Mouse (Mus musculus) CD4-positive, CD25-positive, alpha-beta regulatory T cell, adult 2 months (primary cell): ENCODE data around the gene Lrrc3c.
A peak's percentile ranks its signal among the peaks of the same experiment; 100 is the strongest.
"Not testable (repeated sequence)": the region's sequence is repeated elsewhere in the genome, so short reads cannot be mapped to it uniquely, and the experiment has no call there.

Experiments used
- DNase-seq: peaks from one replicate; pipeline ENCODE4 v3.0.0-alpha.2; 2012; ENCODE audit warnings: low read depth, low spot score

The Lrrc3c gene

GRCm38 (mm10) chr11:98586087-98586891 lies 11.8 kb upstream of the Lrrc3c start:
- DNase-seq: peak; percentile 14

DNA sequence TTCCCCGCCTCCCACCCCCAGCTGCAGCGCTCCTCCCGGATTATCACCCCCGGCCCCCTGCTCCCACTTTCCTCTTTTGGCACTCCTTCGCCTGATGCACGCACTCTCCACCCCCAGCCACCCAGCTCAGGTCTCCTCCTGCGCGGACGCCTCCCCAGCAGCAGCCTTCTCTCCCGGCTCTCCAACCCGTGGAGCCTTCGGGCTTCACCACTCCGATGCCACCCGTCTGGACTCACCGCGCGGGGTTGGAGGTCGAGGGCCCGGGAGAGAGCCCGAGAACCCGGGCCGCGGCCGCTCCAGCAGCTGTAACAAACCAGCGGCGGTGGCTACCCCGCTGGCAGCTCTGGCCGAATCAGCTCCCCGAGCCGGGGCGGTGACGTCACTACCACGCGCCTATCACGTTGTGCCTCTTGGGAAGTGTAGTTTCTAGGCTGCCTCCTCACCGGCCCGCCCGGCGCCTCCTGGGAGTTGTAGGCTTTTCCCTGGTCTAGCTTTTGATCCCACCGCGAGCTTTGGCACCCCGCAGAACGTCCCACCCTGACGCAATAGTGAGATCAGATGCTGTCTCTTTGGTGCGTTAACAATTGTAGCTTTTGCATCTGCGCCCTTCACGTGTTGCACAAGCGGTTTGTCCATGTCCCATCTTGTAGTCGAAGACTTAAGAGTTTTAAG lies 11.1 kb upstream of the Lrrc3c start, which contains the start of gene Ormdl3:
TSS of gene Ormdl3 (minus strand) at position 477 of the 672 bp plus-strand sequence.
- peak; percentile 97 for DNase-seq

DNA sequence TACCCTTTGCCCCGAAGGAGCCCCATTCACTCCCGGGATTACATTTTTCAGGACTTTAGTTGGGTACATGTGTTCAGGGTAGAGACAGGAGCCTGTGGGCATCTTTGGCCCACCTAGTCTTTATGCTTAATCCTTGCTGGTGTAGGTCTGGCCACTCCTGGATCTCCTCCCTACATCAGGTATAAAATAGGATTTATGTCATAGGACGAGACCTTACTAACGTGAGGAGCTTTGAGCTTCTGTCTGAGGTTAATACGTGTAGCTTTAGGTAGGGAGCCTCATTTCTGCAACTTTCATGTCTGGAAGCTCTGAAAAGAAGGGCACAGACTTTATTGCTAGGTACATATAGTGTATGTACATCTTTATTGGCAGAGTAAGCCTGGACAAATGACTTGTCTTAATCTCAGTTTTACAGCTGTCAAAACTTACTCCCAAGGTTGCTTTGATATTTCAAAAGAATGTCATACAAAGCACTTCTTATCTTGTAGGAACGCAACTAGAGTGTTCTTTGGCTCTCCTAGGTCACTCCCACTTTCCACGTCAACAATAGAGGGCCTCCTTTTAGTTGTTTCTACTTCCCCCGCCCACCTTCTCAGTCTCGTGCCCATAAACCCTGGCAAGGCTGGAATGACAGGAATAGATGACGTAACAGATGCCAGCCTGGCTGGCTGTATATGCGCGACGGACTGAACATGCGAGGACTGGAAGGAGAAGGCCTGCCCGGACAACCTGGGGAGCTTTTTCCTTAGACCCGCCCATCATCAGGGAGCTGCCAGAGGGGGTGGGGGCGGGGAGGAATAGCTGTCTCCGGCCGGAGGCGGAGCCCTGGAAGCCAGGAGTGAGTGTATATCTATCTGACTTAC lies 10.2 kb upstream of the Lrrc3c start:
- DNase-seq: peak; percentile 80

DNA sequence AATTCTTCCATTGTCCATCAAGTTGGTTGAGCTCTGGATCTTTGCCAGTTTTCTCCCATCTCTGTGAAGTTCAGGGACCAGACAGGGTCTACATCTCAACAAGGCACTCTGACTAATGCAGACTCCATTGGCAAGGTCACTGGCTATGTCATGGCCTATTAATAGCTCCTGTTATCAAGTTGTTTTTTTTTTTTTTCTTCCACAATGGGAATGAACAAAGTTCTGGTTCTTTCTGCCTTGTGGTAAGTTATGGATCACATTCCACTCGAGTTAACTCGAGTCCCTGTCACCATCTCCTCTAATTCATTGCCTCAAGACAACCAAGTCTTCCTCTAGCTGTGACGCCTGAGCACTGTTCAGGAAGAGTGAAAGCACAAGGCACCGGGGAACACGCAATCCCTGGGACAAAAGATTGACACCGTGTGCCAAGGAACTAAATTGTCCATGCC lies 9.2 kb upstream of the Lrrc3c start:
- no peak for DNase-seq

DNA sequence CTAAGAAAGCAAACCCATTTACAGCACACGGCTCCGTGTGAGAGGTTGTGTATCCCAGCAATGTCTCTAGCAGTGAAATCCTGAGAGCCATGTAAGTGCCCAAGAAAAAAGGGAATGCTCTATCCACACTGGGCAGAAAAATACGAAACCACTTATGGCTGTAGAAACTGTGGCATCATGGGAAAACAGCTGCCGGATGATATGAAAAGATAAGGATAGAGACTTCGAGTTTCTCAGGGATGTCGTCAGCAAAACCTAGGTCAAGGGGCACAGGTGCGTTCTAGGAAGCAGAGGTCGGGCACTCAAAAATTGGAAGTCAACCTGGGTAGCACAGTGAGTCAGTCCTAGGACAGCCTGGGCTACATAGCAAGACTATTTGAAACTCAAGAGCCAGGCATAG lies 8.8 kb upstream of the Lrrc3c start:
- DNase-seq: no peak

GRCm38 (mm10) chr11:98590548-98591445 lies 7.3 kb upstream of the Lrrc3c start:
- no peak for DNase-seq

- DNase-seq: peak; percentile 67
These were observed 3.1 kb upstream of the Lrrc3c start for GRCm38 (mm10) chr11:98595021-98595420.

DNA sequence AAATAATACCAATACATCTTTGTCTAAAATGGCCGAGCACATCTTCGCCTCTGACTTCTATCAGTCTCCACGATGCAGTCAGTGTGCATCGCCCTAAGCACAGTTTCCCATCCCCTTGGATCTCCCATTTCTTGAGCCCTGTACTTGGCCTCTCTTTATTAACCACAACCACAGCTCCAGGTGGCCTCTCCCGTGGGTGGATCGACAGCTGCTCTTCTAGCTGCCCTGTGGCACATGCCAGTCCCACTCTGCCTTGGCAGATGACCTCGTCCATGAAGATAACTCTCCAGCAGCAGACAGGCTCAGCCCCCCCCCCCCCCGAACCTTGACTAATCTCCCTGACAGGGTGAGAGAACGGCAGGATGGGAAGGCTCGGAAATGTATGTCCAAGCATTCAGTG lies 2.6 kb upstream of the Lrrc3c start:
- no peak for DNase-seq

GRCm38 (mm10) chr11:98595955-98596354 lies 2.1 kb upstream of the Lrrc3c start:
- peak; percentile 40 for DNase-seq

- peak; percentile 93 for DNase-seq
These were observed 728 bp upstream of the Lrrc3c start for GRCm38 (mm10) chr11:98597363-98597762.

DNA sequence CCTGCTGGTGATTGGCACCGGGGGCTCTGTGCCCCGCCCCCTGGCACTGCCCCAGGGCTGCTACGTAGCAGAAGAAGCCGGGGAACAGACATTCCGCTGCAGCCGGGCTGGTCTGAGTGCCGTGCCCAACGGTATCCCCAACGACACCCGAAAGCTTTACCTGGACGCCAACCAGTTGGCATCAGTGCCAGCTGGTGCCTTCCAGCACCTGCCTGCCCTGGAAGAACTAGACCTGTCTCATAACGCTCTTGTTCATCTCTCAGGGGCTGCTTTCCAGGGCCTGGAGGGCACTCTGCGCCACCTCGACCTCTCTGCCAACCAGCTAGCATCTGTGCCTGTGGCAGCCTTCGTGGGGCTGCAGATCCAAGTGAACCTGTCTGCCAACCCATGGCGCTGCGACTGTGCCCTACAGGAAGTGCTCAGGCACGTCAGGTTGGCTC lies 780 bp downstream of the Lrrc3c start:
- DNase-seq: no peak

- no peak for DNase-seq
These were observed 1.2 kb downstream of the Lrrc3c start for GRCm38 (mm10) chr11:98599291-98599690.

DNA sequence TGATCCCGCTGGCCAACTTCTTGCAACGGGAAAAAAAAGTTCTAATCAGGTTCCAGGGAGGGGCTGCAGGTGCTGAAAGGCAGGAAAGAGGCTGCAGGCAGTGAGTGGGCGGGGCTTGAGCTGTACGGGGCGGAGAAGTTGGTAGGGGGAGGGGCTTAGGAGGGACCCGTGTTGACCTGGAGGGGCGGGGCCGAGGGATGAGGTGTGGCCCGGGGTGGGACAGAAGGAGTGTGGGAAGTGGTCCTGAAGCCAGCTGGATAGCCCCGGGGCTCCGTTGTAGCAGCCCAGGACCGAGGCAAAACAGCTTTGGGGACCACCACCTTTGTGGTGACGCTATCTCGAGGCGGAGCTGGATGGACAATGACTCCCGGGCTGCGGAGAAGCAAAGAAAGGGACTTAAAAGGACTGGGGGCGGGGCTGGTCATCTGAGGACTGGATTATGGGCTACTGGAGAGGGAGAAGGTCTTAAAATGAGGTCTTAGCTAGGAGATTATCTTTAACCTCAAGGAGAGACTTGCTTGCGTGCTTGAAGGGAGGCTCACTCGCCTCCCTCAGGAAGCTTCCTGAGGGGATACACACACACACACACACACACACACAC lies 4.1 kb downstream of the Lrrc3c start:
- DNase-seq: peak; percentile 58

- peak; percentile 28 for DNase-seq
These were observed 5.9 kb downstream of the Lrrc3c start for GRCm38 (mm10) chr11:98603953-98604352.

GRCm38 (mm10) chr11:98604911-98605310 lies 6.8 kb downstream of the Lrrc3c start:
- not testable (repeated sequence) for DNase-seq

DNA sequence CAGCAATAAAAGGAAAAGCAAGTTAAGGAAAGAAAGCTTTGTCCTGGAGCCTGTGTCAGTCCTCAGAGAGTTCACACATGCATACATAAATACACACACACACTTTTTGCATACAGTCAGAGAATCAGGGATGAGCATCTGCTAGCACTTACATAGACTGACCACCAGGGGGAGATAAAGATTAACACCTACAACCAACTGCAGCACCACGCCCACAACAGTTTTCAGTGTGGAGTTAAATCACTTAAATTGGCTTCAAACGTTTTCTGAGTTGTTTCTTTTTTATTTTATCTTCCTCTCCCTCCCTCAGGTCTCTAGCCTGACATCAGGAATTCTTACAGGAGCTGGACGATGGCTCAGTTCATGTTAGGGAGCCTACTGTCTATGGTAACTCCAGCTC lies 8.7 kb downstream of the Lrrc3c start:
- peak; percentile 80 for DNase-seq

DNA sequence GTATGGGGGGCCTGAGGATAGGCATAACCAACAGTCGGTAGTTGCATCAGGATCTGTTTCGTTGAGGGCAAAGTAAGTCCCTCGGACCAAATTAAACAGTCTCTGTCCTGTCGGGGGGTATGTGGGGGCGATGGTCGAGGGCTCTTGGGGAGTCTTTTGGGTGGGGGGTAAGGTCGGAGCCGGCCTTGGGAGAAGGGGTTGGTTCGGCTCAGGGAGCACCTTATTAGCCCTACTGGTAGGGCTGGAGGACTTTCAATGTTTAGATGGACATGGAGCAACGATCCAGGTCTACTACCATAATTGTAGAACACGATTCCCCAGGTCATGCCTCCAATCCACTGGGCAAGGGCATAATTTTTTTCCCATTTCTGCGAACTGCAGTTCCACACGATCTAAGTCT lies 22.7 kb downstream of the Lrrc3c start:
- DNase-seq: no peak

GRCm38 (mm10) chr11:98623981-98624380 lies 25.9 kb downstream of the Lrrc3c start:
- not testable (repeated sequence) for DNase-seq

- not testable (repeated sequence) for DNase-seq
These were observed 26.3 kb downstream of the Lrrc3c start for GRCm38 (mm10) chr11:98624381-98624780.
